In the genomic region with DNA sequence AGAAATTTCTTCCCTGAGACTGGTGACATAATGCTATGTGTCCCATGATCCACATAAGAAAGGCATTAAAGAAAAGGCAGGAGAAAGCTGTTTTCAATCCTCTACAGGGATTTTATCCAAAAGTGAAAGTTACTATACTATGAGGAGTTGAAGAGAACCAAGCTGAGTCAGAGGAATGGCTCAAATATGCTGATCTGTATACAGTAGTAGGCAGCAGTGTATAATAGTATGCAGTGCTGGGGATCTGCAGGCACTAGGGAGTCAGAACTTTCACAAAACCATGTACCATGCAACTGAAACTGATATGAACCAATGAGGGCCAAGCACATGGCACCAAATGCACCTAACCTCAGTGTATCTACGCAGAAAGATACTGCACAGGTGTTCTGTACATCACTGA, we compare ENCODE assay signal across 21 mouse cellular contexts.
DNase-seq lines count a peak whose midpoint lies in the region; ATAC-seq and TF ChIP-seq lines count a peak whose summit lies in the region.
"Had no signal": no experiment of that assay in that cellular context is flagged by ENCODE, and none has a peak within 500 bp of the region (broad histone marks: within the 10 kb centered on the region; RNA-seq: fewer than 3 reads in every experiment).

No protein-coding gene starts in this region.

- no peak for ATAC-seq in megakaryocyte, adult 5-6 weeks (ENCODE audit: poor library complexity, severe bottlenecking)
- ATAC-seq in embryonic facial prominence, embryonic 14.5 days (ENCODE audit: low read depth) = peak; percentile 53; the same call in 1 of the 2 replicates
- ATAC-seq in limb, embryonic 14.5 days (ENCODE audit: low FRiP score, low read depth) = 0 out of 2 replicates have a peak, but pooled peaks have one; percentile 37
- ATAC-seq in midbrain, embryonic 14.5 days (ENCODE audit: low FRiP score, low TSS enrichment) = no peak
- ATAC-seq: forebrain, embryonic 13.5 days; forebrain, postnatal 0 days; hindbrain, postnatal 0 days had no signal

- DNase-seq in CH12.LX (ENCODE audit: extremely low read depth) = peak; percentile 38
- DNase-seq in embryonic facial prominence, embryonic 14.5 days (ENCODE audit: low spot score) = peak; percentile 43
- DNase-seq in limb, embryonic 14.5 days (ENCODE audit: low spot score) = peak; percentile 12
- no peak for DNase-seq in kidney, postnatal 10 days
- no peak for DNase-seq in layer of hippocampus, adult 2 months (ENCODE audit: low spot score in 2 of 2)
- no peak for DNase-seq in midbrain, embryonic 14.5 days
- DNase-seq: adrenal gland, adult 2 months; adrenal gland, postnatal 25 days; B cell, adult 2 months; cerebellum, adult 2 months; cerebellum, postnatal 10 days; forebrain, postnatal 0 days; heart, adult 18-20 months; heart, postnatal 14 days had no signal

- no peak overlapping the region for H3K4me2 ChIP-seq in CH12.LX (ENCODE audit: insufficient read depth, low read depth, poor library complexity, severe bottlenecking)
- no peak overlapping the region for H3K4me2 ChIP-seq in embryonic facial prominence, embryonic 14.5 days (ENCODE audit: low read depth, low read length)
- no peak overlapping the region for H3K4me2 ChIP-seq in limb, embryonic 14.5 days (replicated peaks; ENCODE audit: low read depth, low read length, severe bottlenecking)
- no peak overlapping the region for H3K4me2 ChIP-seq in midbrain, embryonic 14.5 days (ENCODE audit: low read length)
- H3K4me2 ChIP-seq: forebrain, embryonic 13.5 days; heart, embryonic 11.5 days; heart, embryonic 15.5 days; hindbrain, embryonic 13.5 days had no signal

- no peak for TF ChIP-seq CTCF in CH12.LX (conservative IDR thresholded peaks at IDR 0.05 in 1 of 2, IDR thresholded peaks at IDR 0.05 in 1 of 2; ENCODE audit: low read depth in 2 of 2, low read length in 2 of 2)
- no peak for TF ChIP-seq CTCF in layer of hippocampus, adult 2 months (conservative IDR thresholded peaks at IDR 0.05)

- no peaks in the 10 kb centered on the region for H3K79me2 ChIP-seq in CH12.LX (replicated peaks; ENCODE audit: control insufficient read depth, extremely low read depth, insufficient read depth, poor library complexity, severe bottlenecking)

- no peaks in the 10 kb centered on the region for H3K36me3 ChIP-seq in megakaryocyte, embryonic 14.5 days (replicated peaks; ENCODE audit: low read length)
- no peaks in the 10 kb centered on the region for H3K36me3 ChIP-seq in CH12.LX (replicated peaks in 1 of 2; ENCODE audit: control insufficient read depth in 1 of 2, insufficient read depth in 1 of 2, low read length in 1 of 2)
- no peaks in the 10 kb centered on the region for H3K36me3 ChIP-seq in embryonic facial prominence, embryonic 14.5 days (ENCODE audit: control insufficient read depth, insufficient read depth, low read length)
- no peaks in the 10 kb centered on the region for H3K36me3 ChIP-seq in limb, embryonic 14.5 days (ENCODE audit: control insufficient read depth, insufficient read depth, low read length)
- H3K36me3 ChIP-seq in midbrain, embryonic 14.5 days (ENCODE audit: control insufficient read depth, insufficient read depth, low read length) = no peaks in the 10 kb centered on the region
- H3K36me3 ChIP-seq: heart, embryonic 15.5 days; hindbrain, embryonic 13.5 days had no signal

- no peak for TF ChIP-seq EP300 in CH12.LX (IDR thresholded peaks at IDR 0.05; ENCODE audit: low read length)

- no peak overlapping the region for H3K9ac ChIP-seq in CH12.LX (ENCODE audit: insufficient read depth, low read depth)
- H3K9ac ChIP-seq in embryonic facial prominence, embryonic 14.5 days (ENCODE audit: low read depth, low read length) = no peak overlapping the region
- H3K9ac ChIP-seq in limb, embryonic 14.5 days (ENCODE audit: low read depth, low read length, severe bottlenecking) = no peak overlapping the region
- H3K9ac ChIP-seq in midbrain, embryonic 14.5 days (replicated peaks; ENCODE audit: low read length) = no peak overlapping the region
- H3K9ac ChIP-seq: forebrain, embryonic 13.5 days; forebrain, postnatal 0 days; heart, embryonic 15.5 days; hindbrain, embryonic 13.5 days had no signal

- TF ChIP-seq POLR2A in CH12.LX (IDR thresholded peaks at IDR 0.05; ENCODE audit: low read depth, low read length) = no peak
- no peak for TF ChIP-seq POLR2A in limb, embryonic 14.5 days (IDR thresholded peaks at IDR 0.05; ENCODE audit: borderline replicate concordance, extremely low read depth, insufficient read depth, insufficient read length)

- peaks cover 44% of the 10 kb centered on the region for H3K4me1 ChIP-seq in megakaryocyte, embryonic 14.5 days
- peaks cover 0 to 34% of the 10 kb centered on the region in 2 experiments; a peak in 2 of 4 replicates for H3K4me1 ChIP-seq in CH12.LX (ENCODE audit: control insufficient read depth in 1 of 2, insufficient read depth in 2 of 2)
- H3K4me1 ChIP-seq in embryonic facial prominence, embryonic 14.5 days (ENCODE audit: control insufficient read depth, insufficient read depth, low read length) = peaks cover 7% of the 10 kb centered on the region; the same call in 1 of the 2 replicates
- peaks cover 6% of the 10 kb centered on the region for H3K4me1 ChIP-seq in limb, embryonic 14.5 days (ENCODE audit: control insufficient read depth, insufficient read depth, low read length)
- no peaks in the 10 kb centered on the region for H3K4me1 ChIP-seq in midbrain, embryonic 14.5 days (ENCODE audit: control insufficient read depth, insufficient read depth, low read length)
- H3K4me1 ChIP-seq: forebrain, embryonic 13.5 days; heart, embryonic 15.5 days; hindbrain, embryonic 13.5 days had no signal

- H3K27ac ChIP-seq in CH12.LX (ENCODE audit: insufficient read depth, low read depth) = no peak overlapping the region
- no peak overlapping the region; the same call in 1 of the 2 replicates for H3K27ac ChIP-seq in embryonic facial prominence, embryonic 14.5 days (replicated peaks; ENCODE audit: low read depth, low read length)
- no peak overlapping the region for H3K27ac ChIP-seq in limb, embryonic 14.5 days (replicated peaks; ENCODE audit: low read depth, low read length)
- no peak overlapping the region for H3K27ac ChIP-seq in layer of hippocampus, adult 2 months
- H3K27ac ChIP-seq in midbrain, embryonic 14.5 days (replicated peaks; ENCODE audit: low read depth, low read length) = no peak overlapping the region
- H3K27ac ChIP-seq: forebrain, embryonic 13.5 days; heart, embryonic 15.5 days; hindbrain, embryonic 13.5 days; hindbrain, postnatal 0 days had no signal

- H3K27me3 ChIP-seq in megakaryocyte, embryonic 14.5 days (replicated peaks) = no peaks in the 10 kb centered on the region
- no peaks in the 10 kb centered on the region for H3K27me3 ChIP-seq in CH12.LX (replicated peaks)
- H3K27me3 ChIP-seq in embryonic facial prominence, embryonic 14.5 days (replicated peaks; ENCODE audit: control insufficient read depth, insufficient read depth, low read length) = no peaks in the 10 kb centered on the region
- H3K27me3 ChIP-seq in limb, embryonic 14.5 days (ENCODE audit: control insufficient read depth, insufficient read depth, low read length) = no peaks in the 10 kb centered on the region
- no peaks in the 10 kb centered on the region for H3K27me3 ChIP-seq in midbrain, embryonic 14.5 days (ENCODE audit: control insufficient read depth, insufficient read depth, low read length)
- H3K27me3 ChIP-seq: forebrain, embryonic 13.5 days; heart, embryonic 15.5 days; hindbrain, embryonic 13.5 days had no signal

- WGBS in embryonic facial prominence, embryonic 14.5 days = 87% methylated on average over 1 of the region's 1 CpGs
- 93% methylated on average over 1 of the region's 1 CpGs for WGBS in limb, embryonic 14.5 days
- WGBS in midbrain, embryonic 14.5 days = 94% methylated on average over 1 of the region's 1 CpGs

- peak overlapping the region; percentile 56 for H3K4me3 ChIP-seq in megakaryocyte, embryonic 14.5 days (replicated peaks)
- no peak overlapping the region for H3K4me3 ChIP-seq in CH12.LX (replicated peaks in 1 of 3; ENCODE audit: low read depth in 2 of 3, low read length in 2 of 3, poor library complexity in 1 of 3)
- no peak overlapping the region for H3K4me3 ChIP-seq in embryonic facial prominence, embryonic 14.5 days (ENCODE audit: low read depth, low read length)
- no peak overlapping the region for H3K4me3 ChIP-seq in limb, embryonic 14.5 days (replicated peaks; ENCODE audit: low read length)
- no peak overlapping the region for H3K4me3 ChIP-seq in layer of hippocampus, adult 2 months
- no peak overlapping the region for H3K4me3 ChIP-seq in midbrain, embryonic 14.5 days (replicated peaks; ENCODE audit: low read depth, low read length)
- H3K4me3 ChIP-seq: forebrain, embryonic 13.5 days; heart, embryonic 15.5 days; hindbrain, embryonic 13.5 days had no signal

- dilution Hi-C loops in CH12.LX (cut with MboI; ENCODE audit: extremely low pct_ligation_motif_present, extremely low pct_unique_long_range_greater_than_20kb, low sequenced_read_pairs) = no loop called here

- in situ Hi-C loops in CH12.LX (cut with MboI; ENCODE audit: low pct_ligation_motif_present, low pct_unique_long_range_greater_than_20kb, low sequenced_read_pairs) = no loop called here

- TF ChIP-seq RAD21 in CH12.LX (IDR thresholded peaks at IDR 0.05; ENCODE audit: low read depth, low read length) = no peak

- H3K9me3 ChIP-seq in megakaryocyte, embryonic 14.5 days = no peaks in the 10 kb centered on the region
- no peaks in the 10 kb centered on the region for H3K9me3 ChIP-seq in CH12.LX (replicated peaks; ENCODE audit: low read length)
- H3K9me3 ChIP-seq in embryonic facial prominence, embryonic 14.5 days (ENCODE audit: control insufficient read depth, low read length) = no peaks in the 10 kb centered on the region
- no peaks in the 10 kb centered on the region for H3K9me3 ChIP-seq in limb, embryonic 14.5 days (ENCODE audit: control insufficient read depth, low read length)
- H3K9me3 ChIP-seq in midbrain, embryonic 14.5 days (ENCODE audit: control insufficient read depth, low read length) = no peaks in the 10 kb centered on the region
- H3K9me3 ChIP-seq: forebrain, embryonic 13.5 days; heart, embryonic 15.5 days; hindbrain, embryonic 13.5 days had no signal

TF ChIP-seq in CH12.LX, 34 proteins besides CTCF, POLR2A, EP300 and RAD21:
- TF ChIP-seq ZKSCAN1 (IDR thresholded peaks at IDR 0.05; ENCODE audit: borderline replicate concordance, low read depth, low read length) (no peak), PAX5 (IDR thresholded peaks at IDR 0.05; ENCODE audit: low read length) (no peak), ZMIZ1 (IDR thresholded peaks at IDR 0.05; ENCODE audit: low read depth, low read length) (no peak), MAX (IDR thresholded peaks at IDR 0.05; ENCODE audit: low read length) (peak; percentile 36; the same call in 1 of the 2 replicates), NRF1 (IDR thresholded peaks at IDR 0.05; ENCODE audit: low read depth, low read length) (no peak), SMC3 (IDR thresholded peaks at IDR 0.05; ENCODE audit: low read depth, low read length) (no peak), MAZ (IDR thresholded peaks at IDR 0.05; ENCODE audit: low read depth, low read length) (no peak), POLR2AphosphoS2 (IDR thresholded peaks at IDR 0.05; ENCODE audit: low read depth, low read length) (no peak), MYC (IDR thresholded peaks at IDR 0.05; ENCODE audit: low read depth, low read length) (peak; percentile 31; the same call in 1 of the 2 replicates)

Comparison
In these comparisons a context has a peak if more than half of its experiments do, and no peak if none do; other contexts are left out.
1. ATAC-seq: peak in embryonic facial prominence, embryonic 14.5 days (single experiment) and limb, embryonic 14.5 days (single experiment); none in megakaryocyte, adult 5-6 weeks (single experiment) and midbrain, embryonic 14.5 days (single experiment).
2. DNase-seq: peak in CH12.LX (single experiment), embryonic facial prominence, embryonic 14.5 days (single experiment) and limb, embryonic 14.5 days (single experiment); none in kidney, postnatal 10 days (single experiment), layer of hippocampus, adult 2 months (0 of 2) and midbrain, embryonic 14.5 days (single experiment).